In genomic region chr6:86335121-86335849, GRCm38 (mm10) we compare ENCODE assay signal across 16 mouse cellular contexts.
"Had no signal": no experiment of that assay in that cellular context is flagged by ENCODE, and none has a peak within 500 bp of the region (broad histone marks: within the 10 kb centered on the region; RNA-seq: fewer than 3 reads in every experiment).

No protein-coding gene starts in this region.

- H3K27ac ChIP-seq: limb, embryonic 13.5 days; liver, embryonic 15.5 days; lung, embryonic 15.5 days; macrophage; midbrain, embryonic 15.5 days; neural tube, embryonic 12.5 days had no signal

- H3K9me3 ChIP-seq: limb, embryonic 13.5 days; liver, embryonic 15.5 days; lung, embryonic 15.5 days; midbrain, embryonic 15.5 days; neural tube, embryonic 12.5 days had no signal

- H3K4me2 ChIP-seq: limb, embryonic 13.5 days; liver, embryonic 11.5 days; liver, embryonic 15.5 days; lung, embryonic 15.5 days; midbrain, embryonic 11.5 days; midbrain, embryonic 15.5 days; neural tube, embryonic 12.5 days had no signal

- H3K9ac ChIP-seq: limb, embryonic 13.5 days; liver, embryonic 15.5 days; lung, embryonic 15.5 days; midbrain, embryonic 15.5 days; neural tube, embryonic 12.5 days had no signal

- H3K36me3 ChIP-seq: limb, embryonic 13.5 days; liver, embryonic 15.5 days; lung, embryonic 15.5 days; midbrain, embryonic 15.5 days; neural tube, embryonic 12.5 days had no signal

- H3K4me3 ChIP-seq: limb, embryonic 13.5 days; liver, embryonic 15.5 days; lung, embryonic 15.5 days; megakaryocyte, embryonic 14.5 days; midbrain, embryonic 15.5 days; neural tube, embryonic 12.5 days had no signal

- DNase-seq: retina, postnatal 1 day; right cerebral cortex, postnatal 4 days; spleen, adult 18-20 months; thymus, adult 18-20 months; thymus, postnatal 14 days had no signal

- H3K4me1 ChIP-seq: limb, embryonic 13.5 days; liver, embryonic 15.5 days; megakaryocyte, embryonic 14.5 days; midbrain, embryonic 15.5 days; neural tube, embryonic 12.5 days had no signal

- H3K27me3 ChIP-seq: limb, embryonic 13.5 days; liver, embryonic 15.5 days; lung, embryonic 15.5 days; midbrain, embryonic 15.5 days; neural tube, embryonic 12.5 days had no signal

- ATAC-seq: inflammation-experienced regulatory T-cells, adult 6 months; intestine, postnatal 0 days; midbrain, embryonic 15.5 days had no signal
